Mouse (Mus musculus) small intestine, adult 2 months (tissue): ENCODE data around the gene 4930550C14Rik. TPM values are rescaled to one million over a fixed set of nuclear protein-coding genes. Genes with fewer than 3 reads are reported as not detected.
A peak's percentile ranks its signal among the peaks of the same experiment; 100 is the strongest.

Experiments used
- H3K27ac ChIP-seq: fragments of 200-500 bp; 2 replicates; pipeline ENCODE4 v1.5.1; 2012; ENCODE audit warnings: low read depth, low read length, control low read depth, inconsistent platforms; ENCODE audit not compliant: insufficient read depth
- H3K27me3 ChIP-seq: fragments of 200-500 bp; 2 replicates; pipeline ENCODE4 v1.6.1; 2012; ENCODE audit warnings: mild to moderate bottlenecking, moderate library complexity, low read length, inconsistent platforms; ENCODE audit not compliant: control insufficient read depth, insufficient read depth
- H3K36me3 ChIP-seq: fragments of 200-500 bp; 2 replicates; pipeline ENCODE4 v1.6.1; 2012; ENCODE audit warnings: mild to moderate bottlenecking, low read length, control low read depth, inconsistent platforms; ENCODE audit not compliant: control insufficient read depth, insufficient read depth
- H3K4me1 ChIP-seq: fragments of 200-500 bp; 2 replicates; pipeline ENCODE4 v1.6.1; 2012; ENCODE audit warnings: low read length, inconsistent platforms, mixed read lengths; ENCODE audit not compliant: control insufficient read depth, insufficient read depth, insufficient read length
- H3K4me3 ChIP-seq: fragments of 200-500 bp; 2 replicates; pipeline ENCODE4 v1.5.1; 2012; ENCODE audit warnings: low read depth, mild to moderate bottlenecking, control low read depth, inconsistent platforms, low read length, moderate library complexity
- CTCF ChIP-seq: fragments of 200-500 bp; IDR thresholded peaks from 2 replicates; pipeline ENCODE4 v1.5.1; 2012; ENCODE audit warnings: low read depth, mild to moderate bottlenecking, control low read depth, inconsistent platforms, low read length, moderate library complexity, mixed read lengths; ENCODE audit not compliant: insufficient replicate concordance, insufficient read length; ENCODE audit errors: extremely low read depth
- POLR2A ChIP-seq: fragments of 200-500 bp; IDR thresholded peaks from 2 replicates; pipeline ENCODE4 v1.6.1; 2012; ENCODE audit warnings: low read depth, mild to moderate bottlenecking, control low read depth, inconsistent platforms, low read length, moderate library complexity
- WGBS: fragments of 180-500 bp; shearing (Covaris S2); methylation state at CpG from one replicate; pipeline ENCODE4 v1.1.7; 2018; 5-methylcytosine and 5-hydroxymethylcytosine counted together
- polyA plus RNA-seq: library from polyadenylated mRNA; depleted of rRNA; stranded (reverse); fragments of >200 nt; gene quantifications from 2 replicates; pipeline ENCODE4 v1.2.3, GENCODE M21; 2012

The 4930550C14Rik gene
- polyA plus RNA-seq, 1 experiment, result not detected

DNA sequence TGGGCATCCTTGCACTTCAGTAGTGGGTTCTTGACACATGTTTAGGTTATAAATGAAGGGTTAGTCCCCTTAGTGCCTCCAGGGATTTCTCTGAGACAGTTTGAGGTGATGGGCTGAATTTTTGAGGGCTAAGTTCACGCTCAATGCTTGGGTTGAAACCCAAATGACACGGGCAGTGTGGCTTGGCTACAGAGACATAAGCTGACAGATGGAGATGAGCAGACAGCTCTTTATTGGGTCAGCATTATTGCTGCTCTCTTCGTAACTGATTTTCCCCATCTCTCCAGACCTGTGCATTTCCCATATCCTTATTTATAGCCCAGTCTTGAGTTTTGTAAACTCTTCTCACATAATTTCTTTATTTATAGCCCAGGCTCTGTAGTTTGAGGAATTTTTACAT, 24.0 kb upstream of the 4930550C14Rik start:
- TF ChIP-seq POLR2A (no peak), CTCF (no peak)
- H3K27me3 ChIP-seq, result no peaks in the 10 kb centered on the region
- peaks cover 25% of the 10 kb centered on the region for H3K36me3 ChIP-seq
- peak overlapping the region; percentile 84; the same call in 1 of the 2 replicates for H3K27ac ChIP-seq
- peaks cover 24% of the 10 kb centered on the region; the same call in 1 of the 2 replicates for H3K4me1 ChIP-seq
- H3K4me3 ChIP-seq, result no peak overlapping the region
- 82% methylated on average over 3 of the region's 3 CpGs for WGBS

DNA sequence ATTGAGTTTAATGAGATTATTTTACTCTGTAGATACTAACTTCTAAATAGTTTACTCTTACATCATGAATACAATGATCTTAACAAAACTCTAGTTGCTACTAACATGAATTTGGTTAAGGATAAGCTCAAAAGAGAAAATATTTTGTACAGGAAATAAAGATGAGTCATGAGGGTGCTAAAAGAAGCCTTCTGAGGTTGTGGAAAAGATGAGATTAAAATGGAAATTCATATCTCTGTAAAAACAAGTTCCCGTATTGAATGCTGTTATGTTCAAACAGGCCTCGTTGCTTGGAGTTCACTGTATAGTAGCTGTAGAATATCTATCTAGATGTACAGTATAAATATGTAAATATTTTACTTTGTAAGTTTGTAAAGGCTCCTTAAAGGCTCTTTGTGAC, 21.5 kb upstream of the 4930550C14Rik start:
- 77% methylated on average over 2 of the region's 2 CpGs for WGBS
- Histone ChIP-seq H3K36me3 (peaks cover 7% of the 10 kb centered on the region), H3K4me3 (no peak overlapping the region), H3K27ac (no peak overlapping the region), H3K4me1 (peaks cover 24% of the 10 kb centered on the region; the same call in 1 of the 2 replicates), H3K27me3 (no peaks in the 10 kb centered on the region)
- TF ChIP-seq CTCF, result no peak
- no peak for TF ChIP-seq POLR2A

DNA sequence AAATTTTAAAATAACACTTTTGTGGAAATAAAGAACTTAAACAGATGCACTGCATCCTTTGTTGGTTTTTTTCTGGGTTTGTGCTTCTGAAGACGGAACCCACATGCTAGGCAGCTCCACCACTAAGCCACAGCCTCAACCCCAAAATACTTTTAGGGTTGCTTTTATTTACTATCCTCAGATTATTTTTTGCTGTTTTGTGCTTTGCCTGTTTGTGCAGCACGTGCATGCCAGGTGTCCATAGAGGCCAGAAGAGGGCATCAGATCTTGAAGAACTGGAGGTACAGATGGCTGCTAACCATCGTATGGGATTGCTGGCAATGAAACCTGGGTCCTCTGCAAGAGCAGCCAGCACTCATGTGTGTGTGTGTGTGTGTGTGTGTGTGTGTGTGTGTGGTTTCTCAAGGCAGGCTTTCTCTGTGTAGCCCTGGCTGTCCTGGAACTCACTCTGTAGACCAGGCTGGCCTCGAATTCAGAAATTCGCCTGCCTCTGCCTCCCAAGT, 21.0 kb upstream of the 4930550C14Rik start:
- no peaks in the 10 kb centered on the region for H3K27me3 ChIP-seq
- TF ChIP-seq POLR2A, result no peak
- TF ChIP-seq CTCF, result no peak
- no peak overlapping the region for H3K27ac ChIP-seq
- peaks cover 22% of the 10 kb centered on the region; the same call in 1 of the 2 replicates for H3K4me1 ChIP-seq
- H3K36me3 ChIP-seq, result peaks cover 7% of the 10 kb centered on the region
- H3K4me3 ChIP-seq, result no peak overlapping the region
- WGBS, result 81% methylated on average over 5 of the region's 5 CpGs

DNA sequence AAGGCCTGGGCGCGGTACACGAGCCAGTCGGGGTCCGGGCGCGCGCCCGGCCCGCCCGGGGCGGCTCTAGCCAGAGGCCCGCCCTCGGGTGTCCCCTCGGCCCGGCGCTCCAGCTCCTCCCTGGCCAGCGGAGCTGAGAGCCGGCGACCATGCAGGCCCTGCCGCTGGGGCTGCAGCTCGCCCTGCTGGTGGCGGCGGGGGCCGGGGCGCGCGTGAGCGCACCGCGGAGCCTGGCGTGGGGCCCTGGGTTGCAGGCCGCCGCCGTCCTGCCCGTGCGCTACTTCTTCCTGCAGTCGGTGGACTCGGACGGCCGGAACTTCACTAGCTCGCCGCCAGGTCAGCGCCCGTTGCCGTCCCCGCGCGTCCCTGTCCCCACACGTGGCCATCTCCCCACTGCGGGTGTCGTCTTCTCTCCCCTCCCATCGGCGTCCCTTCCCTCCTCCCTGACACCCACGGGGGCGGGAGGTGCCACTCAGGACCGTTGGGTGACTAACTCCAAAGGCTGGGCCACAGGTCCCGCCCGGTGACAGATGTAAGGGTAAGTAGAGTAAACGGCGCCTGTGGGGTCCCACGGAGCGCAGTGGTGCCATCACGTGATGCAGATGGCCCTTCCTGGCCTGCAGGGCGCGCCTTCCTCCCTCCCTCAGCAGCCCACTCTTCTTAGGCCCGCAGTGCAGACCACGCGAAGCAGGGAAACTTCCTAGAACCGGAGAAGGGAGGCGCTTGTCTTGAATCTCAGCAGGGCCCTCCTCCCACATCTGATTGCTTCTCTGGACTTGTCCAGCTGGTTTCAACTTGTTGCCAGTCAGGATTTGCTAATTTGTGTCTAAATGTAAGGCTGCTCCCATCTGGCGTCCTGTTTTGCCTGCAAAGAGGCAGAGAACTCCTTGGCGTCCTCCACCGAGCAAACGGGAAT, 17.9 kb upstream of the 4930550C14Rik start, which contains the start of gene Kdelc2:
Gene Kdelc2, plus strand, starts transcription at position 75 of the 916 bp plus-strand sequence.
- under 1% methylated on average over 74 of the region's 75 CpGs for WGBS
- Histone ChIP-seq H3K27ac (peak within 1 kb of the TSS; percentile 92), H3K36me3 (peaks cover under 1% of the 10 kb centered on the region; the same call in 1 of the 2 replicates), H3K27me3 (no peaks in the 10 kb centered on the region), H3K4me3 (peak within 1 kb of the TSS; percentile 84), H3K4me1 (peaks cover 3% of the 10 kb centered on the region; the same call in 1 of the 2 replicates)
- TF ChIP-seq POLR2A (peak; percentile 69), CTCF (peak; percentile 22; the same call in 1 of the 2 replicates)

DNA sequence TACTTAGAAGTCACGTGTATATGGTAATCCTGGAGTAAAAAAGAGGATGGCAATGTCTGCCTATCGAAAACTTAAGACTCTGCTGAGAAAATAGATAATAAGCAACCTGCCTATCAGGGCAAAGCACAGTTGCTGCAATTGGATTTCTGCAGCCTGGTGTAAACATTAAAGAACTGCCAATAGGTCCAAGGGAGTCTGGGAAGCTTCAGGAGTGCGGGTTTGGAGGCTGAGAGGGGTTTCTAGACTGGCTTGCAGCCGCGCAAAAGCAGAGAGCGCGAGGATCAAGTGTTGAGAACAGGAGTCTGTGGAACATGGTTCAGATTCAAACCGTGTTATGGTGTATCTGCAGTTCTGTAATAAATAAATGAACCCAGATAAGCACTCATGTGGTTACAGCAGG, 17.3 kb upstream of the 4930550C14Rik start:
- no peak for TF ChIP-seq CTCF
- no peak for TF ChIP-seq POLR2A

DNA sequence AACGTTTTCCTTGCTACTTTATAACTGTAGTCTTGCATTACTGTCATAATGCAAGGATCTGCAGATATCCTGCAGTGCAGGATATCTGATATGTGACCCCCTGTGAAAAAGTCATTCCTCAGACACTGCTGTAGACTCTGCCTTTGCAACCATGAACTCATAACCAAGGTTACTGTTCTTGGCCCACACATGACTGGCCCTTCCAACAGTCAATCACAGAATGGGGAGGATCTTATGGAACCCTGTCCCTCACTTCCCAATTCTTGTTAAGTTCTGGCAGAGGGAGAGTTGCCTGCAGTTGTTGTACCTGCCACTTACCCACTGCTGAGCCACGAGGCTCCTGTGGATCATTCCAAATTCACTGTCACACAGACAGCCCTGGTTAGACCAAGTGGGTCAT, 14.7 kb upstream of the 4930550C14Rik start:
- no peak for TF ChIP-seq POLR2A
- TF ChIP-seq CTCF, result no peak
- 47% methylated on average over 2 of the region's 2 CpGs for WGBS

More for the DNA sequence above, 17.3 kb upstream of the 4930550C14Rik start:
- 8% methylated on average over 8 of the region's 8 CpGs for WGBS
- H3K4me3 ChIP-seq, result peak overlapping the region; percentile 84
- no peaks in the 10 kb centered on the region for H3K27me3 ChIP-seq
- peaks cover 3% of the 10 kb centered on the region; the same call in 1 of the 2 replicates for H3K4me1 ChIP-seq
- H3K27ac ChIP-seq, result peak overlapping the region; percentile 92
- 0 out of 2 replicates have a peak, but pooled peaks cover 1% of the 10 kb centered on the region for H3K36me3 ChIP-seq

DNA sequence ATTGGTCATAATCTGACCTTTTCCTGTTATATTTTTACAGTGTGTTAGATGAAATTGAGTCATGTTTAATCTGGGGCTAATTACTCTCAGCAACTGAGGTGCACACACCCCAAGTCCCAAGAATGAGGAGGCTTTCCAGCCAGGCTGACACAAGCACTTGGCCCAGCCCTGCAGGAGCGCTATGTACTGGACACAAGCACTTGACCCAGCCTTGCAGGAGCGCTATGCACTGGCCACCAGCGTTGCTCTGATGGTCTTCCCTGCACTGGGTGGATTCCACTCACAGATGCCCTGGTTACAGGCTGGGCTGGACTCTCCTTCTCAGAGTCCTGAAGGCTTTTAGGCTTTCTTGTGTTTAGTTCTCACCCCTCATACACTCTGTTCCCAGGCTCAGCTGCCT, 13.0 kb upstream of the 4930550C14Rik start:
- TF ChIP-seq POLR2A, result no peak
- Histone ChIP-seq H3K27me3 (no peaks in the 10 kb centered on the region), H3K4me3 (no peak overlapping the region), H3K27ac (no peak overlapping the region), H3K4me1 (peaks cover 3% of the 10 kb centered on the region; the same call in 1 of the 2 replicates), H3K36me3 (peaks cover 8% of the 10 kb centered on the region)
- 90% methylated on average over 3 of the region's 3 CpGs for WGBS

More for the DNA sequence above, 14.7 kb upstream of the 4930550C14Rik start:
- Histone ChIP-seq H3K4me3 (no peak overlapping the region), H3K27me3 (no peaks in the 10 kb centered on the region), H3K4me1 (peaks cover 3% of the 10 kb centered on the region; the same call in 1 of the 2 replicates), H3K36me3 (peaks cover 4% of the 10 kb centered on the region), H3K27ac (no peak overlapping the region)
